Mouse (Mus musculus): ENCODE results near the gene Prkn. TPM values are rescaled to one million over a fixed set of nuclear protein-coding genes. Genes with fewer than 3 reads are reported as not detected.

The Prkn gene
- polyA plus RNA-seq, 1 experiment from 2014 or later = 1.00 TPM

- ATAC-seq = no peak
- WGBS (ENCODE audit: insufficient replicate concordance) = 52% methylated on average over 3 of the region's 3 CpGs
Observed at GRCm38 (mm10) chr17:10901686-10902228, 61.6 kb downstream of the Prkn start.

DNA sequence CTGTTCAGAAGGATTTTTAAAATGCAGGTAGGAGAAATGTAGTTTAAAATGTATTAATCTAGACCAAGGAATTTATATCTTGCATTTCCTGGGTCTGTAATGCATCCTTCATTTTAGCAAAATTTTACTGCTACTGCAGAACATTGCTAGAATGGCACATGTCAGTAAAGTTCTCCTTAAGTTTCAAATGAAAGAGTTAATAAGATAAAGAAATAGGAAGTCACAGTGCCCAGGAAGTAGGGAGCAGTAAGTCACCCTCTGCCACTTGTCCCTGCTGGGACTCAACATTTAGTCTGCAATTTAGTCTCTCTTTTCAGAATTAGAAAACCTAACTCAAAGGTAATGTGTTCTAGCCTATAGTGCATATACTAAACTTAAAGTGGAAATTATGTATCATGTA is 96.5 kb downstream of the Prkn start:
- Histone ChIP-seq H3K4me3 (ENCODE audit: low read depth, low read length) (no peak overlapping the region), H3K27ac (ENCODE audit: low read depth) (no peak overlapping the region)

More at GRCm38 (mm10) chr17:10901686-10902228, 61.6 kb downstream of the Prkn start:
- H3K36me3 ChIP-seq (replicated peaks; ENCODE audit: insufficient read depth, low read length) = no peaks in the 10 kb centered on the region
- no peaks in the 10 kb centered on the region for H3K9me3 ChIP-seq (ENCODE audit: low read length)
- H3K9ac ChIP-seq (replicated peaks) = no peak overlapping the region
- no peak overlapping the region for H3K27ac ChIP-seq (ENCODE audit: low read depth)
- no peaks in the 10 kb centered on the region for H3K27me3 ChIP-seq (ENCODE audit: insufficient read depth, low read length)
- H3K4me2 ChIP-seq (ENCODE audit: low read depth, low read length) = no peak overlapping the region
- no peak overlapping the region for H3K4me3 ChIP-seq (ENCODE audit: low read depth, low read length)
- TF ChIP-seq CTCF (IDR thresholded peaks at IDR 0.05; ENCODE audit: low read depth) (no peak), EP300 (IDR thresholded peaks at IDR 0.05; ENCODE audit: low read depth) (no peak)
- H3K4me1 ChIP-seq (ENCODE audit: insufficient read depth) = no peaks in the 10 kb centered on the region
- DNase-seq = no peak

DNA sequence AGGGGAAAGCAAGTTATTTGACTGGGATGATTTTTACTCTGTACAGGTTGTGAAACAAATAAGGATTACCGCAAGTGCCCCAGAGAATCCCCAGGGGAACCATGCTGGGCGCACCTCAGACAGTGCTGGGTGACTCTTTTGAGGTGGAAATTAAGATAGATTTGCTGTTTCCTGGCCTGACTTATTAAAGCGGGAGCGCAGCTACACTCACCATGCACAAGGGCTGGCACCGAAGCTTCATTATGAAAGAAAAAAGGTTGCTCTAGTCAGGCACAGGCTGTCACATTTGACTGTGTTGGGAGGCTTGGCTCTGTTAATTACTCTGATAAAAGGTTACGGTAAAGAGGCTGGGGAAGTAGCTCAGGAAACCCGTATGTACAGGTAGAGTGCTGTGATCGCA is 97.7 kb downstream of the Prkn start:
- TF ChIP-seq CTCF (IDR thresholded peaks at IDR 0.05; ENCODE audit: low read depth) = no peak
- no peak for TF ChIP-seq EP300 (IDR thresholded peaks at IDR 0.05; ENCODE audit: low read depth)
- 63% methylated on average over 8 of the region's 8 CpGs for WGBS (ENCODE audit: insufficient replicate concordance)

More for the DNA sequence above, 96.5 kb downstream of the Prkn start:
- no peak overlapping the region for H3K9ac ChIP-seq (replicated peaks)
- H3K4me2 ChIP-seq (ENCODE audit: low read depth, low read length) = no peak overlapping the region
- no peaks in the 10 kb centered on the region for H3K27me3 ChIP-seq (ENCODE audit: insufficient read depth, low read length)
- H3K36me3 ChIP-seq (replicated peaks; ENCODE audit: insufficient read depth, low read length) = no peaks in the 10 kb centered on the region
- H3K9me3 ChIP-seq (ENCODE audit: low read length) = no peaks in the 10 kb centered on the region
- DNase-seq = no peak
- H3K4me1 ChIP-seq (ENCODE audit: insufficient read depth) = no peaks in the 10 kb centered on the region
- TF ChIP-seq CTCF (IDR thresholded peaks at IDR 0.05; ENCODE audit: low read depth) (no peak), EP300 (IDR thresholded peaks at IDR 0.05; ENCODE audit: low read depth) (no peak)
- ATAC-seq = no peak

GRCm38 (mm10) chr17:10938755-10939154 is 98.6 kb downstream of the Prkn start:
- ATAC-seq (no peak), DNase-seq (no peak)
- TF ChIP-seq CTCF (IDR thresholded peaks at IDR 0.05; ENCODE audit: low read depth) = no peak
- TF ChIP-seq EP300 (IDR thresholded peaks at IDR 0.05; ENCODE audit: low read depth) = no peak
- no peaks in the 10 kb centered on the region for H3K9me3 ChIP-seq (ENCODE audit: low read length)
- no peak overlapping the region for H3K4me3 ChIP-seq (ENCODE audit: low read depth, low read length)
- WGBS (ENCODE audit: insufficient replicate concordance) = 55% methylated on average over 1 of the region's 1 CpGs
- no peak overlapping the region for H3K4me2 ChIP-seq (ENCODE audit: low read depth, low read length)
- no peak overlapping the region for H3K27ac ChIP-seq (ENCODE audit: low read depth)
- H3K36me3 ChIP-seq (replicated peaks; ENCODE audit: insufficient read depth, low read length) = no peaks in the 10 kb centered on the region
- no peak overlapping the region for H3K9ac ChIP-seq (replicated peaks)
- H3K4me1 ChIP-seq (ENCODE audit: insufficient read depth) = no peaks in the 10 kb centered on the region
- no peaks in the 10 kb centered on the region for H3K27me3 ChIP-seq (ENCODE audit: insufficient read depth, low read length)

More for the DNA sequence above, 97.7 kb downstream of the Prkn start:
- no peak overlapping the region for H3K27ac ChIP-seq (ENCODE audit: low read depth)
- H3K4me2 ChIP-seq (ENCODE audit: low read depth, low read length) = no peak overlapping the region
- no peaks in the 10 kb centered on the region for H3K4me1 ChIP-seq (ENCODE audit: insufficient read depth)
- H3K4me3 ChIP-seq (ENCODE audit: low read depth, low read length) = no peak overlapping the region
- no peaks in the 10 kb centered on the region for H3K36me3 ChIP-seq (replicated peaks; ENCODE audit: insufficient read depth, low read length)
- DNase-seq (no peak), ATAC-seq (no peak)
- no peaks in the 10 kb centered on the region for H3K27me3 ChIP-seq (ENCODE audit: insufficient read depth, low read length)
- no peak overlapping the region for H3K9ac ChIP-seq (replicated peaks)
- H3K9me3 ChIP-seq (ENCODE audit: low read length) = no peaks in the 10 kb centered on the region

DNA sequence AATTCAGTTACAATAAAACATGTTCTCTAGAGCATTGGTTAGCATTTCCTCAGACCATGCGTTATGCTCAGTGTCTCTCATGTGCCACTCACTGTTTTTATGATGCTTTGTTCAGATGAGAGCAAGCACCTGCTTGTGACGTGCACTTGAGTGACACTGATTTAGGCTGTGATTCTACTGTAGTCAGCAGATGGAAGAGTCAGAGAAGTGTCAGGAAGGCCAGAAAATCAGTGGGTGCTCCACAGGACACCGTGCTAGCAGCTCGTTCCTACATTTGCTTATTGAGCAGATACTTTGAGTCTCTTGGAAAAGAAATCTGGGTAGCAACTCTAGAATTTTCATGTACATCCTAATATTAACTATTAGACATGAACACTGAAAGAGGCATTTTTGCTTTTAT is 106.4 kb downstream of the Prkn start:
- Histone ChIP-seq H3K27me3 (ENCODE audit: insufficient read depth, low read length) (no peaks in the 10 kb centered on the region), H3K36me3 (replicated peaks; ENCODE audit: insufficient read depth, low read length) (no peaks in the 10 kb centered on the region), H3K9me3 (ENCODE audit: low read length) (no peaks in the 10 kb centered on the region), H3K4me2 (ENCODE audit: low read depth, low read length) (no peak overlapping the region), H3K4me3 (ENCODE audit: low read depth, low read length) (no peak overlapping the region), H3K9ac (replicated peaks) (no peak overlapping the region), H3K27ac (ENCODE audit: low read depth) (no peak overlapping the region), H3K4me1 (ENCODE audit: insufficient read depth) (no peaks in the 10 kb centered on the region)
- WGBS (ENCODE audit: insufficient replicate concordance) = 73% methylated on average over 4 of the region's 4 CpGs
- DNase-seq = no peak
- ATAC-seq = no peak
- TF ChIP-seq CTCF (IDR thresholded peaks at IDR 0.05; ENCODE audit: low read depth) = no peak
- no peak for TF ChIP-seq EP300 (IDR thresholded peaks at IDR 0.05; ENCODE audit: low read depth)

DNA sequence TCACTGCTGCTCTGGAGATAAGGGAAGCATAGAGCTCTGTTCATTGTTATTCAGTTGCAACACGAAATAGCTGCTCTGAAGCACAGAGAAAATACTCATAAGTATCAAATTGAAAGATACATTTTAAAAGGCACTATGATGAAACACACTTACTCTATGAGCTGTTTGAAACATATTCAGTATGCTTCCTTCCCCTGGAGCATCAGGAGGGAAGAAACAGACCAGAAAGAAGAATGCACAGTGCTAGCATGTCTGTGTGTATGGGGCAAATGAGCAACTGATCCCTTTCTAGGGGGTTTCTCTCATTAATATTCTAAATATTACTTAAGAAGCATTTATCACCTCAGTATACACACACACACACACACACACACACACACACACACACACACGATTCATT is 107.4 kb downstream of the Prkn start:
- no peak overlapping the region for H3K9ac ChIP-seq (replicated peaks)
- no peaks in the 10 kb centered on the region for H3K36me3 ChIP-seq (replicated peaks; ENCODE audit: insufficient read depth, low read length)
- 69% methylated on average over 2 of the region's 2 CpGs for WGBS (ENCODE audit: insufficient replicate concordance)
- no peaks in the 10 kb centered on the region for H3K9me3 ChIP-seq (ENCODE audit: low read length)
- no peak overlapping the region for H3K4me3 ChIP-seq (ENCODE audit: low read depth, low read length)
- H3K4me2 ChIP-seq (ENCODE audit: low read depth, low read length) = no peak overlapping the region
- no peak for ATAC-seq
- H3K4me1 ChIP-seq (ENCODE audit: insufficient read depth) = no peaks in the 10 kb centered on the region
- TF ChIP-seq EP300 (IDR thresholded peaks at IDR 0.05; ENCODE audit: low read depth) (no peak), CTCF (IDR thresholded peaks at IDR 0.05; ENCODE audit: low read depth) (no peak)
- H3K27me3 ChIP-seq (ENCODE audit: insufficient read depth, low read length) = no peaks in the 10 kb centered on the region
- no peak overlapping the region for H3K27ac ChIP-seq (ENCODE audit: low read depth)
- no peak for DNase-seq
